Mouse (Mus musculus): ENCODE results near the gene Smpdl3b.
A peak's percentile ranks its signal among the peaks of the same experiment; 100 is the strongest.

Smpdl3b gene

DNA sequence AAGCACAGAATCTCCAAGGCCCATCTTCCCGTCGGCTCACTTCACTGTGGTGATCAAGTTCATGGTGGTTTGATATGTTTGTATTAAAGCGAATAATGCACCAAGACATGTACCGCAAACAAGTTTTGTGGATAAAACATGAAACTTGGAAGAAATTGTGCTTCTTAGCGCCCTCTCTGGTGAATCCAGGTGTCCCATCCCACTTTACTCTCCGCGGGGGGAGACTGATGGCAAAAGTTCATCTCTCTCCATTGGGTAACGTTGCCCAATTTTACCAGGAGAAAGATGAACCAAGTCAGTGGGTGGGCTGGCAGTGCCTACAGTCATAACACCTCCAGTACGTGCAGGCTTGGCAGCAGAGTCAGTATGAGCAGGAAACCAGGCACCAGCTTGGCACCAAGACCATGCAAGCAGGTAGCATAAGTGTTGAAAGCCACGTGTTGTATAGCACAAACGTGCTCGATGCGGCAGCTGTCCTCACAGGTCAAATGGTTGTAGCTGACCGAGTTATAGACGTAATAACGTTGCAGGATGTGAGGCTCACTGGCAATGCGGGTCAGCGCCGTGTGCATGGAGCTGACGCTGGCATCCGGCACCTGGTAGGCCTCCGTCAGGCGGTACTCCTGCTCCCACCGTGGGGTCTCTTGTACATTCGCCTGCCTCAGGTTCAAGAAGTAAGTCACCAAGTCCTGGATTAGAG is 23.8 kb downstream of the Smpdl3b start:
- no peak for DNase-seq

DNA sequence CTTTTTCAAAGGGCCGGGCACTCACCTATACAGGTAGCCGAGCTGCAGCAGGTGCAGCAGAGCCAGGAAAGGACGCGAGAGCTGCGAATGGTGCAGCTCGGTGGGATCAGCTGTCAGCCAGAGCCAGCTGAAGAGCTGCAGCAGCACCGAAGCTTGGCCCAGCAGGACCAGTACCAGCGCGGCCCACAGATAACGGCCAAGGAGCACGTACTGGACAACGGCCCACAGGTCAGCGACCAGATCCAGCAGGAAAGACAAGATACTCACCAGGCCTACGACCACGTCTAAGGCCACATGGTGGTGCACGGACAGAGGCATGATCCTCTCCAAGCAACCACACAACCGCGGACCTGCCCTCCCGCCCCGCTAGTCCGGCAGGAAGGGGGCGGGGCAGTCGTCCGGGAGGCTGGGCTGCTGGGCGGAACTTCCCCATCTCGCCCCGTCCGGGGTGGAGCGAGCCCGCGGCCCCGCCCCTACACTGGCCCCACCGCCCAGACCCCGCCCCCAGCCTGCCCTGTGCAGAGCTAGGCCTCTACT is 24.8 kb downstream of the Smpdl3b start, which contains the start of gene Xkr8:
Xkr8 (minus strand) TSS at position 399 of the 537 bp plus-strand sequence.
- peak; percentile 72 for DNase-seq

DNA sequence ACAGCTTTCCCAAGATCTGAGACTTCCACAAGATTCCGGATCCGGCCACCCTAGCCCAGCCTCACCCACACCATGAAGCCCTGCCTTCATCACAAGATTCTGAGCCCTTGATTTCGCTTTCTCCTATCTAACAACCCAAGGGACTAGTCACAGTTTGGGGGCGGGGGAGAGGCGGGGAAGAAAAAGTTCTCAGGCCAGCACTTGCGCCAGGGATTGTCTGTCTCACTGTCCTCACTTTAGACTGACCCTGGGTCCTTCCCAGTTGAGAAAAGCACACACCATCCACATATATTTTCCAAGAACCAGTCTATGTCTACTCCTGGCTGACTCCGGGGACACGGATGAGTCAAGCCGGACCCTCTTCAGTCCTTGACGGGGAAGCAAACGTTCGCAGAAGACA is 25.4 kb downstream of the Smpdl3b start:
- no peak for DNase-seq

DNA sequence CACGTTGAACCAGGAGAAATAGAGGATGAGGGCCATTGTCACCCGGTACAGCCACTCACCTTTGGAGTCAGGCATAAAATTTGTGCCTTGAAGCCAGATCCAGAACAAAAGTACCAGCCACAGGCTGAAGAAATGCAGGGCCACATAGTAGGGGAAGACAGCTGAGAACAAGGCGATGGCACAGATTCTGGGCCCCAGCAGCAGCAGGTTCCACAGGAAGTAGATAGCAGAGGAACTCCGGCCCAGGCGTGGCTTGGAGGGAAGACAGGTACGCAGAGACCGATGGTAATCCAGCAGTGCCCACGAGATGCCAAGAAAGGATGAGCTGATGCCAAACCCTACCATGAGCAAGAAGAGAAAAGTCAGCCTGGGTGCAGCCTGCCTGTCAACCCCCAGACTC is 28.8 kb downstream of the Smpdl3b start:
- no peak for DNase-seq

GRCm38 (mm10) chr4:132718251-132718650 is 38.8 kb downstream of the Smpdl3b start:
- DNase-seq = no peak

DNA sequence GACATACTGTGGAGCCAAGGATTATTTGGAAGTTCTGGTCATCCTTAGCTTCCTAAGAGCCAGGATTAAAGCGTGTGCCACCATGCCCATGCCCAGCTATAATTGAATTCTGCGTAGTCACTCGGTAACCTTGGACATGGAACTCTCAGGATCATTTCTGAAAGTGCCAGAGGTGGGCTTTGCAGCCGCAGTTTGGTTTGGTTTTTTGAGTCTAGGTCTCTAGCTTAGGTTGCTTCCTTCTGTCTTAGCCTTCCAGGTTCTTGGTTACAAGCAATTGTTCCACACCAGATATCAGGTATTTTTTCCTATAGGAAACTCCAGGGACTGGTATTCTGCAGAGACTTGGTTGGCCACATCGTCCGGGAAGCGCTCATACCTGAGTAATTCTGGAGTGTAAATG is 43.9 kb downstream of the Smpdl3b start:
- no peak for DNase-seq

DNA sequence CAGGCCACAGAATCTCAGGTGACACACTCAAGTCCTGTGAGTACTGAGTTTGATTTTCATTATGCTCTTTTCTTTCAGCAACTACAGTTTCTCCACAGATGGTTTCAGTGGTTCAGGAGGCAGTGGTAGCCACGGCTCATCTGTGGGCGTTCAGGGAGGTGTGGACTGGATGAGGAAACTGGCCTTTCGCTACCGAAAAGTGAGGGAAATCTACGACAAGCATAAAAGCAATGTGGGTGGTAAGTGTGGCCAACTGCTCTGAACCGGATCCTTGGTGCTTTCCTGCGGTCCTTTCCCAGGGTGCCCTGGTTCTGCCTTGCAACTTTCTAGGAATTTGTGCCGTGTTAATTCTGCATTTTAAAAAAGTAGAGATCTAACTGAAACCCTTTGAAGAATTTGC is 50.2 kb downstream of the Smpdl3b start:
- DNase-seq = no peak

GRCm38 (mm10) chr4:132702076-132702475 is 55.0 kb downstream of the Smpdl3b start:
- no peak for DNase-seq

- no peak for DNase-seq
Observed at GRCm38 (mm10) chr4:132693366-132693765, 63.7 kb downstream of the Smpdl3b start.

- DNase-seq = no peak
Observed at GRCm38 (mm10) chr4:132689634-132690033, 67.4 kb downstream of the Smpdl3b start.
